Mouse (Mus musculus) bone marrow macrophage, adult 2 months (primary cell): Measurements from ENCODE around the gene Ppp1r1b.

Experiments
- CTCF ChIP-seq: IDR thresholded peaks from 2 replicates; pipeline ENCODE4 v1.5.1; 2012; ENCODE audit warnings: low read depth, mild to moderate bottlenecking, low read length, moderate library complexity
- POLR2A ChIP-seq: IDR thresholded peaks from 2 replicates; pipeline ENCODE4 v1.6.1; 2012; ENCODE audit warnings: mild to moderate bottlenecking, low read depth, low read length, borderline replicate concordance

- TF ChIP-seq POLR2A (no peak), CTCF (no peak)
Observed at GRCm38 (mm10) chr11:98320381-98320780, 27.8 kb upstream of the Ppp1r1b start.
